Mouse (Mus musculus) liver, postnatal 0 days (tissue): ENCODE data around the gene Lcn12. TPM values are rescaled to one million over a fixed set of nuclear protein-coding genes. Genes with fewer than 3 reads are reported as not detected.

ENCODE experiments used
- ATAC-seq: fragments of 200-750 bp; cut with Nextera tagmentation; 2 replicates; pipeline ENCODE4 v1.8.0; 2017; ENCODE audit warnings: mild to moderate bottlenecking, moderate library complexity
- DNase-seq: peaks from one replicate; pipeline ENCODE4 v3.0.0-alpha.2; 2016
- H3K27ac ChIP-seq: fragments of 300-500 bp; sonication (generic); 2 replicates; pipeline ENCODE4 v1.5.1; 2014; ENCODE audit warnings: antibody characterized with exemption, moderate library complexity, mild to moderate bottlenecking, low read depth
- H3K27me3 ChIP-seq: fragments of 300-500 bp; sonication (generic); 2 replicates; pipeline ENCODE4 v1.6.1; 2014; ENCODE audit warnings: low read length, control low read depth, mixed read lengths; ENCODE audit not compliant: insufficient read depth
- H3K36me3 ChIP-seq: fragments of 300-500 bp; sonication (generic); replicated peaks from 2 replicates; pipeline ENCODE4 v1.6.1; 2014; ENCODE audit warnings: mild to moderate bottlenecking, control low read depth, low read length, moderate library complexity, mixed read lengths; ENCODE audit not compliant: insufficient read depth
- H3K4me1 ChIP-seq: fragments of 300-500 bp; sonication (generic); 2 replicates; pipeline ENCODE4 v1.6.1; 2014; ENCODE audit warnings: antibody characterized with exemption, mild to moderate bottlenecking, control low read depth; ENCODE audit not compliant: insufficient read depth
- H3K4me2 ChIP-seq: fragments of 300-500 bp; sonication (generic); 2 replicates; pipeline ENCODE4 v1.6.1; 2014; ENCODE audit warnings: low read depth, mild to moderate bottlenecking, low read length, moderate library complexity, mixed read lengths
- H3K4me3 ChIP-seq: fragments of 300-500 bp; sonication (generic); 2 replicates; pipeline ENCODE4 v1.5.1; 2014; ENCODE audit warnings: low read depth, low read length
- H3K9ac ChIP-seq: fragments of 300-500 bp; sonication (generic); replicated peaks from 2 replicates; pipeline ENCODE4 v1.6.1; 2014; ENCODE audit warnings: mild to moderate bottlenecking, moderate library complexity
- H3K9me3 ChIP-seq: fragments of 300-500 bp; sonication (generic); 2 replicates; pipeline ENCODE4 v1.6.1; 2016; ENCODE audit warnings: mild to moderate bottlenecking, control low read depth, low read length, mixed read lengths
- CTCF ChIP-seq: sonication (generic); IDR thresholded peaks from 2 replicates; pipeline ENCODE4 v1.5.1; 2016; ENCODE audit warnings: antibody characterized with exemption, low read depth
- EP300 ChIP-seq: IDR thresholded peaks from 2 replicates; pipeline ENCODE4 v1.6.1; 2016; ENCODE audit warnings: antibody characterized with exemption, low read depth, mild to moderate bottlenecking
- WGBS: fragments of 180-500 bp; shearing (Covaris S2); extraction: QIAGEN DNeasy Blood & Tissue Kit; methylation state at CpG from one replicate; pipeline ENCODE4 v1.1.7; 2014; ENCODE audit not compliant: insufficient replicate concordance; 5-methylcytosine and 5-hydroxymethylcytosine counted together
- polyA plus RNA-seq: library from polyadenylated mRNA; unstranded; fragments of >200 nt; fragmentation: Nextera tagmentation; extraction: Ambion mirVana; gene quantifications from 2 replicates; pipeline ENCODE4 v1.2.1, GENCODE M21; 2015

Gene Lcn12
- polyA plus RNA-seq, 1 experiment from 2014 or later, result not detected

DNA sequence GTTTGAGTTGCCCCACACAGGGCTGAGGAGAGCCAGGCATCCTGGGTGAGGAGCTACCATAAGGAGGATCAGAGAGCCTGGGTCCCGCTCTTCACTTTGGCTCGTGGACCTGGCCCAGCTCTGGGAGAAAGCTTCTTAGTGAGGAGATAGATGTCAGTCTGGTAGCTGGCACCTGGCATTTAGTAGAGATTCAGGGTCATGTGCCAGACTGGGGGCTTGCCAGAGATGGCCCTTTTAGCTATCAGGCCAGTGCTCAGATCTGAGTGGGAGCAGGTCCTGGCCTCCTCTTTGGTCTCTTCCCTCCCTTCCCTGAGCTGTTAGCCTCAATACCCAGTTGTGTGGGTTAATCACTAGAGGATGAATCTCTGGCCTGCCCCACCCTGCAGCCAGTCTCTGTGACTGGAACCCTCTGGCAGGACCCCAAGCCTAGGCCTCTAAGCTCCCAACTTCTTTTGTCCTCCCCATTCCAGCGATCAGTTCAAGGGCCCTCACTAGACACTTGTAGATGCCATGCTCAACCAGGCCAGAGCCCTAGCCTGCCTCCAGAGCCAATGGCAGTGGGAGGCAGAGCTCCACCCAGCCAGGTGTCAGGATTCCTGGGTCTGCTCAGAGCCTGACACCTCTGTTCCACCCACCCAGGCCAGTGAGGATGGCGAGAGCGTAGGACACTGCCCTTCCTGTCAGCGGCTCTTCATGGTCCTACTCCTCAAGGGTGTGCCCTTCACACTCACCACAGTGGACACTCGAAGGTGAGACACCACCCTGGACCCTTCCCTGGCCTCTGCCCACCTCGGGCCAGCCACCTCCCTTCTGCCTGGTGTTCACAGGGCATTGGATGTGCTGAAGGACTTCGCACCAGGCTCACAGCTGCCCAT, 36.5 kb downstream of the Lcn12 start:
- no peak overlapping the region for H3K4me3 ChIP-seq

DNA sequence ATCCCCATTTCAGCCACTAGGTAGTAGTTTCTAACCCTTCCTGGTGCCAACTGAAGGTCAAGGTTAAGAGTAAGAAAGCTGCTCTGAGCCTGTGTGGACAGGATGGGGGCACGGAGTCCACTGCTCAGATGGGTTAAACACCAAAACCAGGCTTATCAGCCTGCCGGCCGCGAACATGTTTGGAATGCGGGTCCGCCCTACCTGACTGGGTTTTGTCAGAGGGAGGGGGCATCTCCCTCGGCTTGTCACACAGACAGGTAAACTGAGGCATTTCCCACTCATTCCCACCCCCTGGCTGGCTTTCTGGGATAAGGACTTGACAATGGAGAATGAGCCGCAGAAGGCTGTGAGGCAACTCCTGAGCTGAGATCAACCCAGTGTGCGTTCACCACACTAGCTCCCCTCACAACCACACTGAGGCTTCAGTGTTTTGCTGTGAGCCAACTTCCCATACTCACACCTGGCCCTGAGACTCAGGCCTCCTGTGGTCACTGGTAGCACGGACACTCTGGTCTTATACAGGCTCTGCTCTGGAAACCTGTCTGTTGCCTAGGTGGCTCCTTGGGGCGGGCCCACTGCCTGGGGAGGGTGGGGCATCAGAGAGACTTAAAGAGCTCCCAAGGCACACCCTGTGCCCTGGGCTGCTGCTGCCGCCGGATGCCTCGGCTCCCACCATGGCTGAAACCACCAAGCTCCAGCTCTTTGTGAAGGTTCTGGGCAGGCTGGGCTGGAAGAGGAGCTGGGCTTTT, 37.3 kb downstream of the Lcn12 start, which contains the start of gene Clic3:
Gene Clic3, plus strand, starts transcription at position 634 of the 749 bp plus-strand sequence.
- H3K36me3 ChIP-seq, result 0 out of 2 replicates have a peak, but pooled peaks cover 9% of the 10 kb centered on the region
- H3K4me2 ChIP-seq, result no peak within 1 kb of the TSS
- no peak for TF ChIP-seq EP300
- TF ChIP-seq CTCF, result no peak
- no peak within 1 kb of the TSS for H3K9ac ChIP-seq
- H3K9me3 ChIP-seq, result no peaks in the 10 kb centered on the region
- H3K27me3 ChIP-seq, result no peaks in the 10 kb centered on the region
- H3K27ac ChIP-seq, result no peak within 1 kb of the TSS
- no peak for ATAC-seq
- DNase-seq, result no peak
- WGBS, result 54% methylated on average over 14 of the region's 14 CpGs
- peaks cover 19% of the 10 kb centered on the region for H3K4me1 ChIP-seq
- no peak within 1 kb of the TSS for H3K4me3 ChIP-seq

More for the DNA sequence above, 36.5 kb downstream of the Lcn12 start:
- Histone ChIP-seq H3K9me3 (no peaks in the 10 kb centered on the region), H3K27ac (no peak overlapping the region), H3K9ac (no peak overlapping the region), H3K27me3 (no peaks in the 10 kb centered on the region), H3K36me3 (0 out of 2 replicates have a peak, but pooled peaks cover 9% of the 10 kb centered on the region), H3K4me1 (peaks cover 23% of the 10 kb centered on the region), H3K4me2 (no peak overlapping the region)
- ATAC-seq, result no peak
- DNase-seq, result no peak
- WGBS, result 77% methylated on average over 9 of the region's 9 CpGs
- TF ChIP-seq CTCF (no peak), EP300 (no peak)

DNA sequence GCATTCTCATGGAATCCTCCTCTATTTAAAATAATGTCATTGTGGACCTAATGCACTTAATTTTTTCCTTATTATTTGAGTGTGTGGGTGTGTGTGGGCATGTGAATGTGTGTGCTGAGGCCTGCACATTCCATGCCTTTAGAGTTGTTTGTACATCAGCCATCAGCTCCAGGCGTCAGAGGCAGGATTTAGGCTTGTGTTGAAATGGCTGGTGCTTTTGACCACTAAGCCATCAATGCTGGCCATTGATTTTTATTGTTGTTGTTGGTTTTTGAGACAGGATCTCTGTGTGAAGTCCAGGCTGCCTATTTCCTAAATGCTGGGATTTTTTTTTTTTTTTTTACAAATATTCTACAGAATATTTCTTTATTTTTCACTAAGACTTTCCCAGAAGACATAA, 40.8 kb downstream of the Lcn12 start:
- ATAC-seq (peak; percentile 85), DNase-seq (no peak)
- no peak overlapping the region for H3K9ac ChIP-seq
- 0 out of 2 replicates have a peak, but pooled peaks cover 3% of the 10 kb centered on the region for H3K36me3 ChIP-seq
- H3K4me3 ChIP-seq, result no peak overlapping the region
- no peak overlapping the region for H3K4me2 ChIP-seq
- no peaks in the 10 kb centered on the region for H3K27me3 ChIP-seq
- no peak overlapping the region for H3K27ac ChIP-seq
- peaks cover 4% of the 10 kb centered on the region; the same call in 1 of the 2 replicates for H3K4me1 ChIP-seq
- H3K9me3 ChIP-seq, result no peaks in the 10 kb centered on the region
- WGBS, result 61% methylated on average over 1 of the region's 1 CpGs
- TF ChIP-seq EP300, result no peak
- TF ChIP-seq CTCF, result no peak

DNA sequence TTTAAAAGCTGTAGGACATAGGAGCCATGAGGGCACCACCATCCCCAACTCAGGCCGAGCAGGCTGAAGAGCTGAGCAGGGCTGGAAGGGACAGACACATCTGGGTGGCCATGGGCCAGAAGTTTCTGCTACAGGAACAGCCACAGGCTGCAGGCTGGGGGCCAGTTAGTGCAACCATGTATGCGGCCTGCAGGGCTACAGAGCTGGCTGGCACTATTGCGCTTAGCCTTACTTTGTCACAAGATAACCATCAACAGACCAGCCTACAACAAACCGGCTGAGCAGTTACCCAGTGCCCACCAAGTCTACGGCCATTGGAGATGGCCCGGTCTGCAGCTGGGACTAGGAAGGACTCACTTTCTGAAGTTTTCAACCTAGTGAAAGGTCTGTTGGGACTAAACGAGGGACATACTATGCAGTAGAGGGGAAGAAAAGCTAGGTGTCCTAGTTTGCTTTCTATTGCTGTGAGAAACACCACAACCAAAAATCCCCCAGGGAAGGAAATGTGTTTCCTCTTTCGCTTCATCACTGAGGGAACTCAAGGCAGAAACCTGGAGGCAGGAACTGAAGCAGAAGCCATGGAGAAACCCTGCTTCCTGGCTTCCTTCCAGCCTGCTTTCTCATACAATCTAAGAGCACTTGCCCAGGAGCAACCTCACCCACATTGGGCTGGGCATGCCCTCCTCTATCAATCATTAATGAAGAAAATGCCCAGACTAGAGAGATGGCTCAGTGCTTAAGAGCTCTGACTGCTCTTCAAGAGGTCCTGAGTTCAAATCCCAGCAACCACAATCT, 42.7 kb downstream of the Lcn12 start:
- no peak overlapping the region for H3K27ac ChIP-seq
- H3K9ac ChIP-seq, result no peak overlapping the region
- 58% methylated on average over 8 of the region's 8 CpGs for WGBS
- H3K9me3 ChIP-seq, result no peaks in the 10 kb centered on the region
- no peaks in the 10 kb centered on the region for H3K36me3 ChIP-seq
- no peak overlapping the region for H3K4me3 ChIP-seq
- no peak for DNase-seq
- no peak for TF ChIP-seq EP300
- TF ChIP-seq CTCF, result no peak
- H3K4me1 ChIP-seq, result peaks cover 4% of the 10 kb centered on the region; the same call in 1 of the 2 replicates
- no peak overlapping the region for H3K4me2 ChIP-seq
- no peaks in the 10 kb centered on the region for H3K27me3 ChIP-seq
- ATAC-seq, result no peak

DNA sequence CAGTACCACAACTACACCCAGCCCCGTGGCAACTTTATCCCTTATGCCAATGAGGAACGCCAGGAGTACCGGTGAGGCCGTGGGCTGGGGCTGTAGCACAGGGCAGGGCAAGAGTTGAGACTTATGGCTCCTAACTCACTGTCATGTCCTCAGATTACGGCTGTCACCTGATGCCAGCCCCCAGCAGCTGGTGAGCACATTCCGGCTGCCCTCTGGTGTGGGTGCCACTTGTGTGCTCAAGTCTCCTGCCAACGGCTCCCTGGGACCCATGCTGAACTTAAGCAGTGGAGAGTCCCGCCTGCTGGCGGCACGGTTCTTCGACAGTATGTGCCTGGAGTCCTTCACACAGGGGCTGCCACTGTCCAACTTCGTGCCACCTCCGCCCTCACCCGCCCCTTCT, 51.0 kb downstream of the Lcn12 start:
- Histone ChIP-seq H3K4me2 (no peak overlapping the region), H3K36me3 (peaks cover 7% of the 10 kb centered on the region; the same call in 1 of the 2 replicates), H3K27me3 (no peaks in the 10 kb centered on the region), H3K4me3 (no peak overlapping the region), H3K27ac (no peak overlapping the region), H3K4me1 (no peaks in the 10 kb centered on the region), H3K9ac (no peak overlapping the region), H3K9me3 (no peaks in the 10 kb centered on the region)
- TF ChIP-seq CTCF, result no peak
- no peak for TF ChIP-seq EP300
- WGBS, result 89% methylated on average over 14 of the region's 14 CpGs
- no peak for DNase-seq
- no peak for ATAC-seq
